Comparison of ENCODE assay signal across 8 mouse cellular contexts in the genomic region with DNA sequence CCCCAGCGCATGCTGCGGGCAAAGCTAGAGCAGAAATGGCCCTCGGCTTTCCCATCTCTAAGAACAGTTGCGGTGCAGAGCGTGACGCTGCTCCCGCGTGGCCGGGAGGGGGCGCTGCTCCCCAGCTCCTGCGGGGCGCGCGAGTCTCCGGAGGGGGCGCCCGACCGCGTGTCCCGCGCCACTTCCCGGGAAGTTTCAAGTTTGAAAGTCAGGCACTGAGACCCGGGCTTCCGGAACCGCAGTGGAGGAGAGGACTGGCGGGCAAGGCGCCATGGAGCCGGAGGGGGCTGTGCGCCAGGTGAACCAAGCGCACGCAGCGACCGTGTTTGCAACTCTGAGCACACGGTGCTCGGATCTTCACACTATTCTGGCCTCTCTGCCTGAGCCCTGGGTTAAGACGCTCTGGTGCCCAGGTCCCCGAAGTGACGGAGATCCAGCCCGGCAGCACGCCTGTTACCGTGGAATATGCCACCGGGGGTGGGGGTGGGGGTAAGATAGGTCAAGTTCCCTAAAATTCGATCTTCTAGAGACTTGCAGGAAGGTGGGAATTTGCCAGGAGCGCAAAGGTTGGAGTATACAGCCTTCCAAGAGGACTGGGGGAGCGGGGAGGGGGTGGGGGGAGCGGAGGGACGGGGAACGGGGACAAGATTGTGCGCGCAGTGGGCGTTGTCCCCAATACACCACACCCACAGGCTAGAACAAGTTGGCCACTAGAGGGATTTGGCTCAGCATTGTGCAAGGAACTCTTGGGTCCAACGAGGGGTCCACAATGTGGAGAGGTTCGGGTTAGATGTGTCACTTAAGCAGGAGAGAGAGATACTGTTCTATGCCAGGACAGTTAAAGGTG. TPM values are rescaled to one million over a fixed set of nuclear protein-coding genes. Genes with fewer than 3 reads are reported as not detected.
DNase-seq lines count a peak whose midpoint lies in the region; ATAC-seq lines count a peak whose summit lies in the region.

A gene (plus strand): TSS at position 183 of the 847 bp plus-strand sequence.

- peak; percentile 77 to 85 for ATAC-seq in hematopoietic stem cell, adult 5-6 weeks (replicated peaks in 1 of 2; ENCODE audit: insufficient read depth in 1 of 2, low FRiP score in 2 of 2, low TSS enrichment in 1 of 2, low read depth in 1 of 2, poor library complexity in 2 of 2, severe bottlenecking in 2 of 2)

- DNase-seq in NIH3T3 (ENCODE audit: low read depth), result peak; percentile 93
- DNase-seq in cerebellum, adult 8-10 months, result peak; percentile 75
- peak; percentile 89 for DNase-seq in forelimb bud, embryonic 11.5 days (ENCODE audit: low read depth, low spot score)
- peak; percentile 86 to 89 for DNase-seq in layer of hippocampus, postnatal 10 days (ENCODE audit: low spot score in 2 of 2)
- peak; percentile 86 for DNase-seq in lung, postnatal 25 days (ENCODE audit: low spot score)
- peak; percentile 89 for DNase-seq in ovary, postnatal 36 days (ENCODE audit: low spot score)
- DNase-seq in thymus, postnatal 25 days, result peak; percentile 83

RNA-seq across cellular contexts. Expression of the gene that starts here (rescaled TPM):
- total RNA-seq in hematopoietic stem cell, adult 5-6 weeks (2017), result 20.9 and 24.7 TPM in 2 replicates
- total RNA-seq in layer of hippocampus, postnatal 10 days (2021), result 1 to 10 TPM; 1.8 to 2.2 TPM

Comparison
In these comparisons a context has a peak if more than half of its experiments do, and no peak if none do; other contexts are left out.
1. Peak in every context shown above with its lines: DNase-seq and ATAC-seq.